In the genomic region with DNA sequence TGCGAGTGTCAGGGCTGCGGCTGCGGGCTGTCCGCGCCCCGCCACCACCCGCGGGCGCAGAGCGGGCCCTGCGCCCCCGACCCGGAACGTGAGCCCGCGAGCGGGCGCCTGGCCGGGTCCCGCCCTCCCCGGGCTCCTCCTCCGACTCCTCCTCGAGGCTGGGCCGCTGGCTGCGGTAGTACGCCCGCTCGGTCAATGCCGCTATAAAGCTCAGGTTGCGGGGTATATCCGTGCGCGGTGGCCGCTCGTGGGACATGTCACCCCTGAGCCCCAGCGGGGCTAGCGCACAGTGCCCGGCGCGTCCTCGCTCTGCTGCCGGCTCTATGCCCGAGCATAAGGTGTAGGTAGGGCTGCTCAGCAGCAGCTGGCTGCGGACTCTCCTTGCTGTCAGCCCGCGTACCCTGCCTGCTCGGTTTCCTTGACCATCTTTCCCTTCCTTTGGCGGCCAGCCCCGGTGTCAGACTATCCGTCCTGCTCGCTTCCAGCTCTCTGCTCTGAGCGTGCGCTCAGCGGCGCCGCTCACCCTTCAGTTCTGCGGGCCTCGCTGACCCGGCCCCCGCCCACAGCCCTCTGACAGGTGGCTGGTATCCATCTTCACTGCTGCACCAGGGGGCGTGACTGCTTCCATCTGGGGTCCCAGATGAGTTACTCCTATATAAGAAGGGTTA, we compare ENCODE assay signal across 8 mouse cellular contexts. TPM values are rescaled to one million over a fixed set of nuclear protein-coding genes. Genes with fewer than 3 reads are reported as not detected.
A peak's percentile ranks its signal among the peaks of the same experiment; 100 is the strongest.
DNase-seq lines count a peak whose midpoint lies in the region; ATAC-seq and TF ChIP-seq lines count a peak whose summit lies in the region.

A gene (minus strand): TSS at position 503 of the 668 bp plus-strand sequence.

- H3K79me2 ChIP-seq in liver, adult 2 months (ENCODE audit: control insufficient read depth, insufficient read depth, low read length), result no peaks in the 10 kb centered on the region

- 0% methylated on average over 37 of the region's 61 CpGs for WGBS in embryonic facial prominence, embryonic 14.5 days
- WGBS in liver, adult 2 months, result under 1% methylated on average over 61 of the region's 61 CpGs
- WGBS in stomach, embryonic 14.5 days, result 0% methylated on average over 46 of the region's 61 CpGs

- peaks cover 28% of the 10 kb centered on the region for H3K27me3 ChIP-seq in embryonic facial prominence, embryonic 14.5 days (replicated peaks; ENCODE audit: control insufficient read depth, insufficient read depth, low read length)
- H3K27me3 ChIP-seq in liver, adult 2 months (ENCODE audit: control insufficient read depth, insufficient read depth, low read length), result no peaks in the 10 kb centered on the region
- H3K27me3 ChIP-seq in stomach, embryonic 14.5 days (ENCODE audit: control insufficient read depth, insufficient read depth, low read length), result no peaks in the 10 kb centered on the region

- peak within 1 kb of the TSS; percentile 75 for H3K4me3 ChIP-seq in embryonic facial prominence, embryonic 14.5 days (ENCODE audit: low read depth, low read length)
- H3K4me3 ChIP-seq in liver, adult 2 months (ENCODE audit: insufficient read depth, low read depth, low read length), result peak within 1 kb of the TSS; percentile 71
- H3K4me3 ChIP-seq in stomach, embryonic 14.5 days (ENCODE audit: low read depth, low read length), result peak within 1 kb of the TSS; percentile 71

- peak; percentile 87 for ATAC-seq in embryonic facial prominence, embryonic 14.5 days (ENCODE audit: low read depth)
- ATAC-seq in monocyte, adult 5-6 weeks (replicated peaks; ENCODE audit: insufficient number of reproducible peaks, low FRiP score, low TSS enrichment, poor library complexity, severe bottlenecking), result peak; percentile 60; the same call in 1 of the 2 replicates
- peak; percentile 75 for ATAC-seq in stomach, embryonic 14.5 days (ENCODE audit: insufficient number of reproducible peaks, insufficient read depth, low FRiP score, low read depth)

- DNase-seq in 416B (ENCODE audit: low read depth), result peak; percentile 69
- peak; percentile 80 for DNase-seq in adrenal gland, postnatal 25 days
- DNase-seq in embryonic facial prominence, embryonic 14.5 days (ENCODE audit: low spot score), result peak; percentile 67
- peak; percentile 46 for DNase-seq in heart, adult 8-10 months (ENCODE audit: low spot score)
- peak; percentile 74 for DNase-seq in kidney, adult 9 months
- peak; percentile 72 for DNase-seq in liver, adult 2 months (ENCODE audit: extremely low read depth, low read depth, low spot score)

- no peak for TF ChIP-seq CTCF in liver, adult 2 months (IDR thresholded peaks at IDR 0.05; ENCODE audit: low read depth, low read length)

- peak within 1 kb of the TSS; percentile 87 for H3K4me2 ChIP-seq in embryonic facial prominence, embryonic 14.5 days (ENCODE audit: low read depth, low read length)
- H3K4me2 ChIP-seq in stomach, embryonic 14.5 days (replicated peaks; ENCODE audit: low read depth, low read length), result peak within 1 kb of the TSS; percentile 96

- TF ChIP-seq POLR2A in liver, adult 2 months (IDR thresholded peaks at IDR 0.05; ENCODE audit: extremely low read depth, insufficient read depth, low read length), result peak; percentile 30; the same call in 1 of the 2 replicates

- no peaks in the 10 kb centered on the region for H3K9me3 ChIP-seq in embryonic facial prominence, embryonic 14.5 days (ENCODE audit: control insufficient read depth, low read length)
- no peaks in the 10 kb centered on the region for H3K9me3 ChIP-seq in stomach, embryonic 14.5 days (ENCODE audit: control insufficient read depth, low read depth, low read length)

- H3K9ac ChIP-seq in embryonic facial prominence, embryonic 14.5 days (ENCODE audit: low read depth, low read length), result peak within 1 kb of the TSS; percentile 75
- peak within 1 kb of the TSS; percentile 86 for H3K9ac ChIP-seq in liver, adult 2 months (ENCODE audit: low read depth, low read length)
- peak within 1 kb of the TSS; percentile 57 for H3K9ac ChIP-seq in stomach, embryonic 14.5 days (replicated peaks; ENCODE audit: low read depth, low read length)

- no peaks in the 10 kb centered on the region for H3K36me3 ChIP-seq in embryonic facial prominence, embryonic 14.5 days (ENCODE audit: control insufficient read depth, insufficient read depth, low read length)
- H3K36me3 ChIP-seq in liver, adult 2 months (ENCODE audit: control insufficient read depth, insufficient read depth, low read length), result no peaks in the 10 kb centered on the region
- no peaks in the 10 kb centered on the region; the same call in 1 of the 2 replicates for H3K36me3 ChIP-seq in stomach, embryonic 14.5 days (ENCODE audit: control insufficient read depth, insufficient read depth, low read length)

- peak within 1 kb of the TSS; percentile 75 for H3K27ac ChIP-seq in embryonic facial prominence, embryonic 14.5 days (replicated peaks; ENCODE audit: low read depth, low read length)
- H3K27ac ChIP-seq in liver, adult 2 months (replicated peaks; ENCODE audit: insufficient read depth, low read depth, low read length), result peak within 1 kb of the TSS; percentile 89
- peak within 1 kb of the TSS; percentile 80; the same call in 1 of the 2 replicates for H3K27ac ChIP-seq in stomach, embryonic 14.5 days (ENCODE audit: low read length)

- H3K4me1 ChIP-seq in embryonic facial prominence, embryonic 14.5 days (ENCODE audit: control insufficient read depth, insufficient read depth, low read length), result peaks cover 5% of the 10 kb centered on the region; the same call in 1 of the 2 replicates
- peaks cover 4% of the 10 kb centered on the region; the same call in 1 of the 2 replicates for H3K4me1 ChIP-seq in liver, adult 2 months (ENCODE audit: control insufficient read depth, insufficient read depth, low read length)
- peaks cover 5% of the 10 kb centered on the region; the same call in 1 of the 2 replicates for H3K4me1 ChIP-seq in stomach, embryonic 14.5 days (ENCODE audit: control insufficient read depth, insufficient read depth, low read length)

RNA-seq across cellular contexts. Expression of the gene that starts here (rescaled TPM):
- 19.3 and 23.8 TPM in 2 replicates for total RNA-seq in adrenal gland, postnatal 25 days (2021)
- 2.1 and 2.4 TPM in 2 replicates for polyA plus RNA-seq in embryonic facial prominence, embryonic 14.5 days (2014; fragmentation: Nextera tagmentation; extraction: Ambion mirVana)
- total RNA-seq in heart, adult 8-10 months (2022), result 1 to 10 TPM; 2.9 to 4.2 (median 3.3) TPM
- total RNA-seq in liver, adult 2 months (2014; rRNA removed), result 4.9 and 6.4 TPM in 2 replicates
- 7.5 and 8.7 TPM in 2 replicates for polyA plus RNA-seq in liver, adult 2 months (2012; rRNA removed)
- 1.3 to 2.7 TPM in 2 of 3 replicates, not detected in the other for total RNA-seq in monocyte, adult 5-6 weeks (2017)
- 2.8 and 2.9 TPM in 2 replicates for polyA plus RNA-seq in stomach, embryonic 14.5 days (2014; fragmentation: Nextera tagmentation; extraction: Ambion mirVana)

Comparison
In these comparisons a context has a peak if more than half of its experiments do, and no peak if none do; other contexts are left out.
1. Peak in every context shown above with its lines: DNase-seq, ATAC-seq, H3K4me3 ChIP-seq and H3K27ac ChIP-seq.